Mouse (Mus musculus) left cerebral cortex, adult 8-10 months (tissue): ENCODE results near the gene Dpep2nb. TPM values are rescaled to one million over a fixed set of nuclear protein-coding genes. Genes with fewer than 3 reads are reported as not detected.
"Not testable (repeated sequence)": the region's sequence is repeated elsewhere in the genome, so short reads cannot be mapped to it uniquely, and the experiment has no call there.

Source experiments
- DNase-seq, 2 experiments: peaks; one replicate each; pipeline ENCODE4 v3.0.0; 2022; ENCODE audit warnings: low spot score in 2 of 2
- total RNA-seq, 4 experiments: library from RNA; stranded (reverse); gene quantifications; 2 replicates each; pipeline ENCODE4 v1.2.4; 2022

Gene Dpep2nb
- total RNA-seq, 4 experiments from 2014 or later = 0.57 TPM; not detected in 3

DNA sequence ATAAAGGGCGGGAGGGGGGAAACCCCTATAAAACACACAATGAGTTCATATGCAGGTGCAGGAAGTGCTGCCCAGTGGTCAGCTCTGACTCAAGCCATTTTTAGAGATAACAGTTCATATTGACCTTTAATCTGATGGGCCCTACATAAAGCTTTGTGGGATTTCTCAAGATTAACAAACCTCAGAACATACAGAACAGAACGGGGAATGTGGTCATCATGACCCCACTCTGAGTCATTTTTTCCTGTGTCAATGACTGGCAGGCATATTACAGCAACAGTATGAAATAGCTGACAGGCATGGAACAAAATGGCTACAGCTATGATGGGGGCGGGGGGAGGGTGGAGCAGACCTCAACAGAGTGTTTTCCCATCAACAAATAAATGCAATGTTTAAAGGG is 1.4 kb upstream of the Dpep2nb start:
- DNase-seq = no peak

DNA sequence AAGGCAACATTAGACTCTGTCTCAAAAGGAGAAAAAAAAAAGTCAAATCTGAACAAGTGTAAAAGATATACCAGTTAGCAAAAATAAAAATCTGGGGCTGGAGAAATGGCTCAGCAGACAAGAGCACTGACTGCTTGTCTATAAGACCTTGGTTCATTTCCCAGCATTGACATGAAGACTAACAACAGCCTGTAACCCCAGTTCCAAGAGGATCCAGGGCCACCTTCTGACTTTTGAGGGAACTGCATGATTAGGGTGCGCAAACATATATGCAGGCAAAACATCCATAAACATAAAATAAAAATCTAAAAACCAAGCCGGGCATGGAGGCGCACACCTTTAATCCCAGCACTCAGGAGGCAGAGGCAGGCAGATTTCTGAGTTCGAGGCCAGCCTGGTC is 638 bp upstream of the Dpep2nb start:
- no peak for DNase-seq

DNA sequence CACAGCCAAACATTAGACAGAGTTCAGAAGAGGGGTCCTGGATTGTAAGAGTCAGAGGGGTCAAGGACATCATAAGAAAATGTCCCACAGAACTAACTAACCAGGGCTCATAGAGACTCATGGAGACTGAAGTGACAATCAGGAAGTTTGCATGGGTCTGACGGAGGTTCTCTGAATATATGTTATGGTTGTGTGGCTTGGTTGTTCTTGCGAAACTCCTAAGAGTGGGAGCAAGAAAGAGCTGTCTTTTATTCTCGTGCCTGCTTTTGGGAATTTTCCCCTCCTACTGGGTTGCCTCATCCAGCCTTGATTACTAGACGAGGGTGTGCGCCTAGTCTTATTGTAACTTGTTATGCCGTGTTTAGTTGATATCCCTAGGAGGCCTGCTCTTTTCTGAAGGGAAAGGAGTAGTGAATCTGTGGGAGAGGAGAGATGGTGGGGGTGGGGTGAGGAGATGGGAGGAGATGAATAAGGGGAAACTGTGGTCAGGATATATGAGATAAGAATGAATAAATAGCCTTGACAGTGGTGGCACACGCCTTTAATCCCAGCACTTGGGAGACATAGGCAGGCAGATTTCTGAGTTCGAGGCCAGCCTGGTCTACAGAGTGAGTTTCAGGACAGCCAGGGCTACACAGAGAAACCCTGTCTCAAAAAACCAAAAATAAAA is 1.1 kb downstream of the Dpep2nb start:
- no peak for DNase-seq

DNA sequence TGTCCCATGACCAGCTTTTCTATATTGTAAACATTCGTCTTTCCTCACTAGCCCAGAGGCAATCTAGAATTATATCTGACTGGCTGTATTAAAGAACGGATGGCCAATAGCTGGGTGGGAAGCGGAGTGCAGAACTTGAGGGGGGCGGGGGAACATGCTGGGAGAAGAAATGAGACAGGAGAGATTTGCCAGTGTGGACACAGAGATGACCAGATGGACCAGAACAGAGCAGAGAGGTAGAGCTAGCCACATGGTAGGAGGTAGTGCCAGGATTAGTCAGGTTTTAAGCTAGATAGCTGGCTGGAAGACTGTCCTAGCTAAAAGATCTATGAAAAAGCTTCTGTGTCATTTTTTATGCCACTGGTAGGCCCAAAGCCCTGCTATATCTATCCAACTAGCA is 3.9 kb downstream of the Dpep2nb start:
- no peak for DNase-seq

- no peak for DNase-seq
Observed at GRCm38 (mm10) chr8:105998971-105999370, 6.8 kb downstream of the Dpep2nb start.

DNA sequence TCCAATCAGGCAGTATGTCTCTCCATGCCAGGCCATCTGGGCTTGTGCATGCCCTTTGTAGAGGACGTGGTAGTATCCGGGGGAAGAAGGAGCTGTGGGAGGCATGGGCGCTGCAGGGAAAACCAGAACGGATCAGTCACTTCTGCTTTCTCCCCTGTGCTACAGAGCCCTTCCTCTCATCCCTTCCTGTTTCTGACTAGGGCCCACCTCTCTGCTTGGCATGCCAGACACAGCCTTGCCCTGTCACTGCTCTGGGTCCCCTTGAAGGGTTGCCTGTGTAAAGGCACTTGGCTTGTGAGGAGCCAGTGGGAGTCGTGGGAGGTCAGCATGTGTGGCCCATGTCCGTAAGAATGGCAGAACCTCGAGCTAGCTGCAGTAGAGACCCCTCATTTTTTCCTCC is 9.4 kb downstream of the Dpep2nb start:
- no peak for DNase-seq

GRCm38 (mm10) chr8:105993226-105993625 is 12.5 kb downstream of the Dpep2nb start:
- no peak for DNase-seq

DNA sequence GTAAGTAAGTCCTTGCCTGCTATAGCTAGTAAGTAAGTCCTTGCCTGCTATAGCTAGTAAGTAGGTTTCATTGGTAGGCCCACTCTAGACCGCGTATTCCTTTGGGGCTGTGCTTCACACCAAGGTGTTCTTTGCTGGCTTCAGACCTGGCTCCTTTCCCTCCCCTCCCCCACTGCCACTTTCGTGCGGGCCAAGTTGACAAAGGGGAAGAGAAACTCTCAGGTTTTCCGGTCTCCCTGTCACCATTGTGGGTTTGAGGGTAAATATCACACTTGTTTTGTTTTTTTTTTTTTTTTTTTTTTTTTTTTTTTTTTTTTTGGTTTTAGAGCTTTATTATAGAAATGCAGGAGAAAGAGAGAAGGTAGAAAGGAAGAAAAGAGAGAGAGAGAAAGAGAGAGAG is 13.3 kb downstream of the Dpep2nb start:
- no peak for DNase-seq

DNA sequence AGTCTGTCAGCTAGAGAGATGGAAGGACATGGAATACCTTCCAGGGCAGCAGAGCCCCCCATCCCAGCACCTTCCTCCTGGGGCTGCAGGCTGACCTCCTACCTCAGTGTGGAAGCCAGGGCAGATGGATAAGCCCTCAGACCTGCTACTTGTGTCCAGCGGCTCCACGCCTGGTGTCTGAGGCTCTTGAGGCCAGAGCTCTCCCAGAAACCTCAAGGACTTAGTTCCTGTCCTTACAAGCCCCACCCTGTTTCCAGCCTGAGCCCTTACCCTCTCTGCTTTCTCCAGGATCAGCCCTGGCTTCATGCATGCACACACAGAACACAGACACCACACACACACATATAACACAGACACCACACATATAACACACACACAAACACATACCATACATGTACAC is 14.2 kb downstream of the Dpep2nb start:
- no peak for DNase-seq

DNA sequence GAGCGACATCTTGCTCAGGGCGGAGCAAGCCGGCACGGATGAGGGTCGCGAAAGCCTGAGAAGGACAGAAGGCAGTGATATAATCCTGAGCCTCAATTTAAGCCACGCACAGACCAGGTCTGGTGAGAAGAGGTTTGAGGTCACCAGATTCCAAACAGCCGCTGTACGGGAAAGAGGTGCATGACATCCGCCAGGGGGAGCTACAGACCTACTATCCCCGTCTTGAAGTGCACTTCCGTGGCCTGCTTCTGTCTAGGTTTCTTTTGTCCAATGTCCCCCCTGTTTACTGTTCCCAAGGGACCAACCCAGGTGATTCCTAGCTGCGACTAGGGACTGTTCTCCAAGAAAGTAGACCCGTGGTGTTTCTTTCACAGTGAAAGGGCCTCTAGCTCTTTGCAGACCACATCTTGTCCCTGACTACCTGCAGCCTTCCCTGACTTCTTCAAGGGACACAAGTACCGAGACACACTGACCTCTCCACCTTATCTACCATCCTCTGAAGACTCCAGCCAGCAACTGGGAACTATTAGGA is 14.9 kb downstream of the Dpep2nb start, which contains the start of gene Dus2:
Gene Dus2 (plus strand): TSS at position 482 of the 532 bp plus-strand sequence.
- peak in 1 of 2 experiments; percentile 23 for DNase-seq

- DNase-seq = no peak
Observed at GRCm38 (mm10) chr8:105988546-105988945, 17.2 kb downstream of the Dpep2nb start.

DNA sequence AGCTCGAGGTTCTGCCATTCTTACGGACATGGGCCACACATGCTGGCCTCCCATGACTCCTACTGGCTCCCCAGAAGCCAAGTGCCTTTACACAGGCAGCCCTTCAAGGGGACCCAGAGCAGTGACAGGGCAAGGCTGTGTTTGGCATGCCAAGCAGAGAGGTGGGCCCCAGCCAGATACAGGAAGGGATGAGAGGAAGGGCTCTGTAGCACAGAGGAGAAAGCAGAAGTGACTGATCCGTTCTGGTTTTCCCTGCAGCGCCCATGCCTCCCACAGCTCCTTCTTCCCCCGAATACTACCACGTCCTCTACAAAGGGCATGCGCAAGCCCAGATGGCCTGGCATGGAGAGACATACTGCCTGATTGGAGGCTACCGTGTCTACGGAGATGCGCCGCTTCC is 22.4 kb downstream of the Dpep2nb start:
- not testable (repeated sequence) for DNase-seq

DNA sequence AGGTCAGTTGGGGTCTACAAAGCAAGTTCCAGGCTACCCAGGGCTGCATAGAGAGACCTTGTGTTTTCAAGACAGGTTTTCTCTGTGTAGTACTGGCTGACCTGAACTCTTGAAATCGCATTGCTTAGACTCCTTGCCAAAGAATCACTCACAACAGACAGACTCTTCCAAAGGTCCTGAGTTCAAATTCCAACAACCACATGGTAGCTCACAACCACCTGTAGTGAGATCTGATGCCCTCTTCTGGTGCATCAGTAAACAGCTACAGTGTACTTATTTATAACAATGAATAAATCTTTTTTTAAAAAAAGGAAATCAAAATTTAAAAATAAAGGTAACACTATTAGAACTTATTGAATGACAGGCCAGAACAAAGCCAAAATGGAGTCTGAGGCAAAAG is 24.6 kb downstream of the Dpep2nb start:
- no peak for DNase-seq

GRCm38 (mm10) chr8:105979325-105979724 is 26.4 kb downstream of the Dpep2nb start, which contains the start of gene Dpep3:
Gene Dpep3 (minus strand): TSS chr8:105979429.
- no peak for DNase-seq

GRCm38 (mm10) chr8:105975363-105975762 is 30.4 kb downstream of the Dpep2nb start:
- DNase-seq = no peak

DNA sequence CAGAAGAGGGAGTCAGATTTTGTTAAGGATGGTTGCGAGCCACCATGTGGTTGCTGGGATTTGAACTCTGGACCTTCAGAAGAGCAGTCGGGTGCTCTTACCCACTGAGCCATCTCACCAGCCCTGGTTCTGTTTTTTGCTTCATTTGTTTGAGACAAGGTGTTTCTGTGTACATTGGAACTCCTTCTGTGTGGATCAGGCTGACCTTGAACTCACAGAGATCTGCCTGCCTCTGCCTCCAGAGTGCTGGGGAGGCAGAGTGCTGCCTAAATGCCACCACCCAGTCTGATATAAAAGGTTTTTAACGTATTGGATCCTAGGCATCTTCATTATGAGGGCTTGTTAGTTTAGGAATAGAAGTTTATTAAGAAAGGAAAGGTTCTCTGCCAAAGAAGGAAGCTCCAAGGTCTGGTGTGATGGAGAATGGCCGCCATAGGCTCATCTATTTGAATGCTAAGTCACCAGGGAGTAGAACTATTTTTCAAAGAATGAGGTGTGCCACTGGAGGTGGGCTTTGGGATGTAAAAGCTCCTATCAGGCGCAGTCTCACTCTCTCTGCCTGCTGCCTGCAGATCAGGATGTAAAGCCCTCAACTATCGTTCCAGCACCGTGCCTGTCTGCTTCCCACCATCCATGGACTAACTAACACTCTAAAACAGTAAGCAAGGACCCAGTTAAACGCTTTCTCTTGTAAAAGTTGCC is 34.6 kb downstream of the Dpep2nb start:
- DNase-seq = no peak

DNA sequence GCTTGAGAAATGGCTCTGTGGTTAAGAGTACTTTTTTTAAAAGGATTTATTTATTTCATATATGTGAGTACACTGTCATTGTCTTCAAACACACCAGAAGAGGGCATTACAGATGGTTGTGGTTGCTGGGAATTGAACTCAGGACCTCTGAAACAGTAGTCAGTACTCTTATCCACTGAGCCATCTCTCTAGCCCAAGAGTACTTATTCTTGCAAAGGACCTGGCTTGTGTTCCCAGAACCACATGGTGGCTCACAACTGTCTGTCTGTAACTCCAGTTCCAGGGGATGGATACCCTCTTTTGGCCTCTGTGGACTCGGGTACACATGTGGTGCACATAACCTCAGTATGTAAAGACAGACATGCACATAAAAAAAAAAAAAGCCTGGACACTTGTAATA is 36.4 kb downstream of the Dpep2nb start:
- DNase-seq = no peak

- DNase-seq = no peak
Observed at GRCm38 (mm10) chr8:105966692-105967311, 39.0 kb downstream of the Dpep2nb start.

DNA sequence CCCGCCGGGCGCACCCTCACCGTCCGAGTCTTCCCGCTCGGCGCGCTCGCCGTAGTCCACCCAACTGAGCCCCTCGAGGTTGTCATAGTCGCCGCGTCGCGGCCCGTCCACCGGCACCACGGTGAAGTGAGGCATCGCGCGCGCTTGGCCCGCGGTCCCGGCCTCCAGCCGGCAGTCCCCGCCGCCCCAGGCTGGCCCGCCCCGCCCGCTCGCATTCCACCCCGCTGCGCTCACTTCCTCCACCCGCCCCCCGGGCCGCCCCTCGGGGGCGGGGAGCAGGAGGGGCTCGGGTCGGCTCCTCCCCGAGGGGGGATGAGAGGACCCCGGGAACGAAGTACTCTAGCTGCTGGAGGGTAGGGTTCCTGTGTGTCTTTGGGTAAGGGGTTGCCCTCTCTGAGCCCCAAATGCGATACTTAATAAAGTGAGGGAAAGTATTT is 39.9 kb downstream of the Dpep2nb start, which contains the start of gene Slc12a4:
Gene Slc12a4 (minus strand): TSS at position 193 of the 437 bp plus-strand sequence.
- no peak for DNase-seq

DNA sequence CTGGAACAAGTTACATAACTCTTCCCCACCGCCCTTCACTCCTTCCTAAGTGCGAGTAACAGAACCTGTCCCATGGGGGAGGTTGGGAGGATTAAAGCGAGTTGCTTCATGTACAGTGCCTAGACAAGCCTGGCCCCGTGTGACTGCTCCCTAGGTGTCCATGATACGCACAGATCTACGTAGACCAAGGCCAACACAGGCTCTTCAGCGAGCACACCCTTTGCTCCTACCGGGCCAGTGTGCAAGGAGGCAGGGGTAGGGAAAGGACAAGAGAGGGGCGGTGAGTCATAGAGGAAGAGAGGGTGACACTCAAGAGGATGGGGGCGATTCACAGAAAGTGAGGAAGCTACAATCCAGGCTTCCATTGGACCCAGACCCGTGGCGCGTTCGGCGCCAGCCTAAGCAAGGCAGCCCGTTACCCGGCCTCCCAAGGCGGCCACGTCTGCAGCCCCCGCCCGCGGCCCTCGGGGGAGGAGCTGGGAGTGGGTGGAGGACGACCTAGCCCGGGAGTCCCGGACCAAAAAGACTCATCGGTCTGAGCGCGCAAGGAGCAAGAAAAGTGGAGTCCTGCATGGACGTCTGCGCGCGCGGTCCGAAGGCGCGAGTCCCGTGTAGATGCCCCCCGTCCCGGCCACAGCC is 40.4 kb downstream of the Dpep2nb start:
- no peak for DNase-seq

DNA sequence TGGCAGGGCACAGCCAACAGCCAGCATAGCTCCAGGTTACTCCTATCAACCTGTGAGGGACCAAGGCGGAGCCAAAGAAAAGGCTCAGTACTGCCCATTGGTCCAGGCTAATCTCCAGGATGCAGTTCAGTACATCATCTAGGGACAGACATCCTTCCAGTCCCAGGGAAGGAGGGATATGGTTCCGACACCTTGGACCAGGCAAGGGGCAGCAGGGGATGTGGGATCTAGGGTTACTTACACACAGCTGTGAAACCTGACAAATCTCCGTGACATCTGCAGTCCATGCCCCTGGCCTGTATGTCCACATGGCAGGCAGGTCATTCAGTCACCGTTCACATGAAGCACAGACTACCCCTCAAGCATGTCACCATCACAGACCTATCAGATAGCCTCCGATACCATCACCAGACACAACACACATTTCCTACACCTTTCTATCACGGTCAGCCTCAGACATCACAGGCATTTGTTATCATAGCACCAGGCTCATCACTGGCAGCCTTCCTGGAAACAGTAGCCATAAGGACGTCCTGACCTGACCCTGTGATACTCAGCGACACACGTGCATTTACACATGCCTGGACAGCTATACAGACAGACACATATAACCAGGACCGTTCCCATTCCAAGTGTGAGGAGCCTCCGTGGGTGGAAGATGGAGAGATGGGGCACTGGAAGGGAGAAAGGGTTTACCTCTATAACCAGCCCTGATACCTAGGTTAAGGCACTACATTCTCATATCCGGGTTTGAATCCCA is 41.1 kb downstream of the Dpep2nb start:
- no peak for DNase-seq
